Mouse (Mus musculus) CD4-positive, CD25-positive, alpha-beta regulatory T cell, adult 2 months (primary cell): Measurements from ENCODE around the gene Eno2.
A peak's percentile ranks its signal among the peaks of the same experiment; 100 is the strongest.

Source experiments
- DNase-seq: peaks from one replicate; pipeline ENCODE4 v3.0.0-alpha.2; 2012; ENCODE audit warnings: low read depth, low spot score

Gene Eno2

GRCm38 (mm10) chr6:124740211-124740887, 29.1 kb downstream of the Eno2 start:
- peak; percentile 84 for DNase-seq

- DNase-seq = no peak
Observed at GRCm38 (mm10) chr6:124739231-124739796, 30.2 kb downstream of the Eno2 start.

- peak; percentile 64 for DNase-seq
Observed at GRCm38 (mm10) chr6:124738511-124739023, 30.9 kb downstream of the Eno2 start, which contains the start of gene Ptpn6. TSS of gene Ptpn6 (minus strand) at chr6:124738714.

GRCm38 (mm10) chr6:124737040-124737439, 32.4 kb downstream of the Eno2 start:
- DNase-seq = no peak

- DNase-seq = no peak
Observed at GRCm38 (mm10) chr6:124734417-124734816, 35.1 kb downstream of the Eno2 start.

GRCm38 (mm10) chr6:124732476-124733370, 36.8 kb downstream of the Eno2 start:
- peak; percentile 75 for DNase-seq

GRCm38 (mm10) chr6:124731038-124731437, 38.4 kb downstream of the Eno2 start:
- DNase-seq = no peak

- peak; percentile 62 for DNase-seq
Observed at GRCm38 (mm10) chr6:124729850-124730705, 39.4 kb downstream of the Eno2 start.

GRCm38 (mm10) chr6:124728621-124729020, 40.9 kb downstream of the Eno2 start:
- no peak for DNase-seq

- DNase-seq = no peak
Observed at GRCm38 (mm10) chr6:124724472-124724871, 45.0 kb downstream of the Eno2 start.

GRCm38 (mm10) chr6:124723541-124723940, 45.9 kb downstream of the Eno2 start:
- peak; percentile 71 for DNase-seq

GRCm38 (mm10) chr6:124722876-124723473, 46.5 kb downstream of the Eno2 start:
- DNase-seq = peak; percentile 49

- no peak for DNase-seq
Observed at GRCm38 (mm10) chr6:124720904-124721303, 48.6 kb downstream of the Eno2 start.

GRCm38 (mm10) chr6:124719354-124719978, 50.0 kb downstream of the Eno2 start:
- no peak for DNase-seq

- no peak for DNase-seq
Observed at GRCm38 (mm10) chr6:124718703-124719102, 50.8 kb downstream of the Eno2 start.

GRCm38 (mm10) chr6:124717968-124718367, 51.5 kb downstream of the Eno2 start:
- DNase-seq = no peak

GRCm38 (mm10) chr6:124716864-124717490, 52.5 kb downstream of the Eno2 start:
- peak; percentile 84 for DNase-seq

GRCm38 (mm10) chr6:124712918-124713317, 56.6 kb downstream of the Eno2 start:
- no peak for DNase-seq

GRCm38 (mm10) chr6:124711824-124712782, 57.4 kb downstream of the Eno2 start, which contains the start of the genes Emg1 and Phb2:
TSS of gene Emg1 (minus strand) at chr6:124712178.
TSS of gene Phb2 (plus strand) at chr6:124712336.
- peak; percentile 98 for DNase-seq
